Mouse (Mus musculus): ENCODE data around the gene Rpl3.
"Not testable (repeated sequence)": the region's sequence is repeated elsewhere in the genome, so short reads cannot be mapped to it uniquely, and the experiment has no call there.

Gene Rpl3

DNA sequence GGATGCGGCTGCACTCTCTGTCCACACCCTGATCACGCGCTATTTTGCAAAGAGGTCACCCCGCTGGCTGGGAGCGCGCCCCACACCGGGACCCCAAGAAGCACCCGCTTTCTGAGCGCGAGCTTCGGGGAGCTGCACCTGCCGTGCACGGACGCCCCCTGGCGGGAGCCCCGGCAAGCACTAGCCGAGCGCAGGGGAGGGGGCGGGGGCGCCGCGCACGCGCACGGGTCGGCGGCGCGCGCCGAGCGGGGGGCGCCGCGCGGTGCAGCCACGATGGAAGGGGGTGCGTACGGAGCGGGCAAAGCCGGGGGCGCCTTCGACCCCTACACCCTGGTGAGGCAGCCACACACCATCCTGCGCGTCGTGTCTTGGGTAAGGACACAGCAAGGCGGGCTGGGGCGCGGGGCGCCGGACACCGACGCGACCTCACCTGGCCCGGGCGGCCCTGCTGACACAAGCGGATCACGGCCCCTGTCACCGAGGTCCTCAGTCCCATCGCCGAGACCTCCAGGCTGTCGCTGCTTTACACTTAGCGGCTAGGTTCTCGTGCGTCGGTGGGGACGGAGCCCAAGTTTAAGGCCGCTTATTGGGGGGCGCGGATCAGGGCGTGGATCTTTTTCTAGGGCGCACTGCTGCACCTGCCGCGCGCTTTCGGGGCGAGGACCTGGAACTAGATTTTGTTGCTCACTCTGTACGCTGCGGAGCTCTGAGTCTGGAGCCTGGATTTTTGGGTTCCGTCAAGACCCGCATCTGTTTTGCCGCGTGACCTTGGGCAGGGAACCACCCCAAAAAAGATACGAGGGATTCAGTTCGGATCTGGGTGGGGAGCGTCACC lies at the start of gene Rpl3, which contains the start of gene Syngr1:
Rpl3 (minus strand) TSS at position 748 of the 835 bp plus-strand sequence.
Syngr1 (plus strand) TSS at position 214 of the 835 bp plus-strand sequence.
- peak; percentile 59 to 70 for DNase-seq

DNA sequence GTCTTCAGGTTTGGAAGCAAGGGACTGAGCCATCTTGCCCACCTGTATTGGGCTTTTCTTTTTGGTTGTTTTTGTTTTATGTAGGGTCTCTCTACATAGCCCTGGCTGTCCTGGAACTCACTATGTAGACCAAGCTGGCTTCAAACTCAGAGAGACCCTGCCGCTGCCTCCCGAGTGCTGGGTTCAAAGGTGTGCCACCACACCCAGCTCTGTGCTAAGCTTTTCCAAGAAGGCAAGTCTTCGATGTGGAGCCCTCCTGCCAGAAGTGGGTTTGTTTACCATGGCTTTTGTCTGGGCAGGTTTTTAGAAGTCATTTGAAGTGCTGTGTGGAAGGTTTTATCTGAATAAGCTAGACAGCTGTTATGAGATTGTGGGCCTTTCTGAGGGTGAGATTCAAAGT lies 49.2 kb upstream of the Rpl3 start:
- no peak for DNase-seq

DNA sequence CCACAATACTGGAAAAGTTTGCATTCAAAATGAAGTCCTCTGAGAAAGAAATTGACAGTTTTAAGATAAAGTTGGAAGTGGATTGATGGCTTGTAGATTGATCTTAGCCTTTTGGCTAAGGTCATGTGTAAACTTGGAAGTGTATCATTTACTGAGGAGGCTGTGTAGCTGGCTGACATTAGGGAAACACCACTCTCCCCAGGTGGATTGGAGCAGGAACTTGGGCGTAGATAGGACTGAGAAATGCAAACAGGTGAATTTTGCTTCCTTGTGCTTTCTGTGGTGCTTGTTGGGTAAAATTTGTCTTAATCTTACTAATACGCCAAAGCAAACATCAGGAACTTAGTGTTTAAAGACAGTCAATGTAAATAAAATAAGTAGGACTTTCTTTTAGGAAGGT lies 48.6 kb upstream of the Rpl3 start:
- DNase-seq: no peak

- DNase-seq: no peak
Observed at GRCm38 (mm10) chr15:80137945-80138791, 46.5 kb upstream of the Rpl3 start.

GRCm38 (mm10) chr15:80136645-80137044 lies 45.0 kb upstream of the Rpl3 start:
- DNase-seq: no peak

- no peak for DNase-seq
Observed at GRCm38 (mm10) chr15:80135499-80135898, 43.8 kb upstream of the Rpl3 start.

DNA sequence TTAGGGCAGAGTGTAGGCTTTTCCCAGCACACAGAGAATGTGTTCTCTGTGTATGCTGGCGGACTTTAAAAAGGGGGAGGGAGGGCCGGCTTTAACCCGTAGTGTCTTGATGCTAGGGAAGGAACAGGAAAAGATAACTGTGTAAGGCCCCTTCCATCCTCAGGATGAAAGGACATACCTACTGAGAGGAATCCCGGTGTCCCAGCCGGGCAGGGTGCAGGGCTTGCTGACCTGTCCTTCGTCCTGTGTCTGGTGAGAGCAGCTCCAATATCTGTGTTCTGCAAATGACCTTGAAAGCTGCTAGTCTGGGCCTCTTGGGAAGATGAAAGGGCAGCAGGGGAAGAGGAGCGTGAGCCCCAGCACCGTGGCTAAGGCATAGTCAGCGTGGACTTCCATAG lies 42.8 kb upstream of the Rpl3 start:
- peak; percentile 28 to 33 for DNase-seq

- DNase-seq: peak; percentile 32 to 47
Observed at GRCm38 (mm10) chr15:80133682-80134449, 42.2 kb upstream of the Rpl3 start.

DNA sequence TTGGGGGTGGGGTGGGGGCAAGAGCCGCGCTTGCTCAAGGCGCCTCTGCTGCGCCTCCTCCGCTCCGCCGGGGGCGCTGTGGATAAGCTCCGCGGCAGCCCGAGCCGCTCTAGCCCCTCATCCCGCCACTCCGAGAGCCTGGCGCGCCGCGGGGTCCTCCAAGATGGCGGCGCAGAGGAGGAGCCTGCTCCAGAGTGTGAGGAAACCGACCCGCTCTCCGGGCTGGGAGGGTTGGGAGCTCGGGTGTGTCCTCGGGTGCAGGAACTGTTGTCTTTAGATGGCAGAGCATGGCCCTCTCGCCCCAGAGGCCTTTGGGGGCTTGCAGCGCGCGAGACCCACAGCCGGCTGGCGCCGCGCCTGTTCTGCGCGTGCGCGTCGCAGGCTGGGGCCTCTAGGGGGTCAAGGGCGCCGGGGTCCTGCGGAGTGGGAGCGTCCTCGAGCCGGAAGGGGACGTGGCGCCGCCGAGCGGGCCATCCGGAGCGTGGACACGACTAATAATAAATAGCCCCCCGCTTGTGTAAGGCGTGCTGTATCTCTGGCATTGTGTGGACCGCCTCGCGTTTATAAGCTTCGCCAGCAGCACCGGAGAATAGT lies 41.4 kb upstream of the Rpl3 start, which contains the start of gene Tab1:
Tab1 (plus strand) TSS at position 135 of the 594 bp plus-strand sequence.
- DNase-seq: peak; percentile 86 to 90

DNA sequence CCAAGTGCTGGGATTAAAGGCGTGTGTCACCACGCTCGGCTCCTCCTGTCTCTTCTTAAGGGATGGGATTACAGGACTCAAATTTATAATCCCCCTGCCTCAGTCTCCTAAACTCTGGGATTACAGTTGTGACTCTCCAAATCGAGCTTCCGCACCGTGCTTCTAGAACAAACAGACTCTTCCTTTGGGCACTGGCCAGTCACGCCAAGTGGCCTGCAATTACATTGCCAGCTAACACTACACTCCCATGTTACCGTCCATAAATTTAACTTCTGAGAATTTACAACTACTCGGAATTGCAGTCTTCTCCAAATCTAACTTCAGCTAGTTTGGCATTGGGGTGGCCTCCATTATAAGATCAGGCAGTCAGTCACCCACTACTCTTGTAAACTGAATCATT lies 40.8 kb upstream of the Rpl3 start:
- no peak for DNase-seq

GRCm38 (mm10) chr15:80131421-80131820 lies 39.8 kb upstream of the Rpl3 start:
- no peak for DNase-seq

GRCm38 (mm10) chr15:80130689-80131088 lies 39.0 kb upstream of the Rpl3 start:
- DNase-seq: no peak

DNA sequence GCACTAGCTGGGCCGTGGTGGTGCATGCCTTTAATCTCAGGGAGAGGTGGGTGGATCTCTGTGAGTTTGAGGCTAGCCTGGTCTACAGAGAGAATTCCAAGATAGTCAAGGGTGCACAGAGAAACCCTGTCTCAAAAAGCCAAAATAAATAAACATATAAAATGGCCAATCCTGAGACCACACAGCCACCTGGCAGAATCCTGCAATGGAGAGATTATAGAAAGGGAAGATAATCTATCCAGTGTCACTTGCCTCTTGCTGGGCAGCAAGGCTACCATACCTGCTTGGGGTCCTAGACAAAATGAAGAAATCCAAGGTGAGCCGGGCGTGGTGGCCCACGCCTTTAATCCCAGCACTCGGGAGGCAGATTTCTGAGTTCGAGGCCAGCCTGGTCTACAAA lies 38.3 kb upstream of the Rpl3 start:
- DNase-seq: no peak

DNA sequence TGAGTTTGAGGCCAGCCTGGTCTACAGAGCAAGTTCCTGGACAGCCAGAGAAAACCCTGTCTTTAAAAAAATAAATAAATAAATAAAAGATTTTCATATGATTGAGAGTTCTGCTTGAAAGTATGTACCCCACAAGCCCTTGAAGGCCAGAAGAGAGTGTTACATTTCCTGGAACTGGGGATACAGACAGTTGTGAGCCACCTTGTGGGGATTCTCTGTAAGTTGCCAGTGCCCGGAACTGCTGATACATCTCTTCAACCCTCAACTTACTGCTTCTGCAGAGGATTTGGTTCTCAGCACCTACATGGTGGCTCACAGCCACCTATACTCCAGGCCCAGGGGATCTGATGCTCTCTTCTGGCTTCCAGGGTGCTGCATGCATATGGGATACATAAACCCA lies 35.5 kb upstream of the Rpl3 start:
- DNase-seq: no peak

DNA sequence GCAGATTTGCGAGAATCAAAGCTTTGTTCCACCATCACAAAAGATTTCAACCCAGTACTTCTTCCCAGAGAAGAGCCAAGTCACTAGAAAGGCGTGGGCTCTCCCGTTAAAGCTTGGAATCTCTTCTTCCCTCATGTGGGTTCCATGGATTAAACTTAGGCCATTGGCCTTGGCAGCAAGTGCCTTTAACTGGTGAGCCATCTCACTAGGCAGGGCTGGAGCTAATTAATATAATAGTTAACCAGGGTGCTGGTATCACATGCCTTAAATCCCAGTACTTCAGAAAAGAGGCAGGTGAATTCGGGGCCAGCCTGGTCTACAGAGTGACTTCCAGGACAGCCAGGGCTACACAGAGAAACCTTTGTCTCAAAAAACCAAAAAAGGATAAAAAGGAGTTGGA lies 33.0 kb upstream of the Rpl3 start:
- DNase-seq: peak; percentile 61 to 81

GRCm38 (mm10) chr15:80122431-80122830 lies 30.8 kb upstream of the Rpl3 start:
- not testable (repeated sequence) for DNase-seq

DNA sequence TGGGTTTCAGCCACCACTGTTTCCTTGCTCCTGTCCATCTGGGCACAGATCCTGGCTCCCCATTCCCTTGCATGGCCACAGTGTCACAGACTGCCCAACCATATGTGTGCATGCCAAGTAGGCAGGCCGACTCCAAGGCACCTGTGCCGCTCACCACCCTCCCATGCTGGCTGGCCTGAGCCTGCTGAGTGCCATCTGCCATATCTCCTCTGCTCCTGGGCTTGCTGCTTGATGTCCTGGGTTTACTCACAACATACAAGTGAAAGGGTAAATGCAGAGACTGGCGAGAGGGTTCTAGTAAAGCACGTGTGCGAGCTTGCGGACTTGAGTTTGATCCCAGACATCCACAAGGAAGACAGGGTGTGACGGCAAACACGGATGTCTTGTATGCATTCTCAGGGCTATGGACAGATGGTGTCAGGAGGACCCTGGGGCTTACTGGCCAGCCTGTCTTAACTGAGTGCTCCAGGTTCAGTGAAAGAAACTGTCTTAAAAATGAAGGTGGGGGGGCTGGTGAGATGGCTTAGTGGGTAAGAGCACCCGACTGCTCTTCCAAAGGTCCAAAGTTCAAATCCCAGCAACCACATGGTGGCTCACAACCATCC lies 30.2 kb upstream of the Rpl3 start:
- DNase-seq: no peak

GRCm38 (mm10) chr15:80119076-80119475 lies 27.4 kb upstream of the Rpl3 start:
- no peak for DNase-seq

GRCm38 (mm10) chr15:80117154-80117553 lies 25.5 kb upstream of the Rpl3 start:
- DNase-seq: no peak

DNA sequence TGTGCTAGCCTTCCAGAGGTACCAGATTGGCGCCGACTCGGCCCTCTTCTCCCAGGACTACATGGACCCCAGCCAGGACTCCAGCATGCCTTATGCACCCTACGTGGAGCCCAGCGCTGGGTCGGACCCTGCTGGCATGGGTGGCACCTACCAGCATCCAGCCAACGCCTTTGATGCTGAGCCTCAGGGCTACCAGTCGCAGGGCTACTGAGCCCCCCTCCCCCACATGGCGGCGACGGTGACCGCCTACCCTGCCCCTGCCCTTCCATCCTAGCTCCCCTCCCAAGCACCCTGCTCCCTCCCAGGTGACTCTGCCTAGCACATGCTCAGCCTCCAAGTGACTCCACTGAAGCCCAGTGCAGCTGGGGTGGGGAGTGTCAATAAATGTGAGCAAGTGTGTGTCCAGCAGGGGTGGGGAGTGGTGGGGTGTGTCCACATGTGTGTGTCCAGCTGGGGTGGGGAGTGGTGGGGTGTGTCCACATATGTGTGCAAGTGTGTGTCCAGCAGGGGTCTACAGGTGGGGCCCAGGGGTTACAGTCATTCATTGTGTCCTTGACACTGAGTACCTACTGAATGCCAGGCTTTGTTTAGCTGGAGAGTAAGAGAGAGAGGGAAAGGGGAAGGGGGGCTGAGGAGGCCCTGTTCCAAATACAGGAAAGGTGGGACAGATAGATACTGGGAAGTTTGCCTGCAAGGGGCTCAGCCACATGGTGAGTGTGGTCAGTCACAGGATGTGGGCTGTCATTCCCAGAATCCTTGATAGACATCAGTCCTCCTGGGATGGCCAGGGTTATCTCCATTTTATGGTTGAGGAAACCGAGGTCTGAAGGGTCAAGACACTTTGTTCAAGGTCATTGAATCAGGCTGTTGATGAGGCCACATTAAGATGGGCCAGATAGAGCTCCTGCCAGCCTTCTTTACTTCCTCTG lies 24.5 kb upstream of the Rpl3 start:
- DNase-seq: no peak

DNA sequence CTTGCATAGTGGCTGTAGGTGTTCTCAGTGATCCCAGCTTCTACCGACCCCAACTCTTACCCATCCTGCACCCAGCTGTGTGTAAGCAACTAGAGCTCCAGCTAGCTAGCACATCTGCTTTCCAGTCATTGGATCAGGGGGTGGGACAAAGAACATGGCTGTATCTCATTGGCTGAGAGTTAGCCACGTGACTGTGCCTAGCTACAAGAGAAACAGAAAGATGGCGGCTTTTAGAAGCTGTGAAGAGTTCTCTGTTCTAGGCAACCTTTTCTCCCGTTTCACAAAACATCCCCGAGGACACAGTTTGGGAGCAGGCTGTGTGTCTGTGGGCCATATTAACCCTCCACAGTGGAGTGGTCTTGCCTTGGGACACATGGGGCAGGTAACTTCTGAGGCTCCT lies 23.6 kb upstream of the Rpl3 start:
- no peak for DNase-seq
